Mouse (Mus musculus) liver (tissue): ENCODE results near the gene Dner.

Source experiments
- DNase-seq: peaks from one replicate; pipeline ENCODE4 v3.0.0-alpha.2; 2020; ENCODE audit warnings: mixed read lengths

The Dner gene

GRCm38 (mm10) chr1:84695517-84696411 lies at the start of gene Dner:
TSS of gene Dner (minus strand) at chr1:84696221.
- DNase-seq: peak; percentile 75

GRCm38 (mm10) chr1:84742156-84742555 lies 46.1 kb upstream of the Dner start:
- no peak for DNase-seq

DNA sequence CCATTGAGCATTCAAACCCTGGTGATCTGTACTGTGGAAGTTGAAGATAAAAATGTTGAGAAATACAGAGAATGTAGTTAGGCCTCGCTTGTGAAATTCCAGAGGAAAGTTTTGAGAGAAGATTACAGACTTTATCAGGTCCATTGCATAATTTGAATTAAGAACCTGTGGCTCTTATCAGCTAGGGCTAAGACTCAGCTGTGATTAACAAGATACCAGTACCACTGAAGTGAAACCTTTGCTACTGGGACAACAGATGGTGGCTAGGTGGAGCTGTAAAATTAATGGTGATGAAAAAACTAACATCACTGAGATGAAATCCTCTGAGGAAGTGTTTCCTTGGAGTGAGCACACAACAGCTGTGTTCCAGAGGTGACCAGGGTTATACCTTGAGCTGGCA lies 44.1 kb upstream of the Dner start:
- DNase-seq: no peak

DNA sequence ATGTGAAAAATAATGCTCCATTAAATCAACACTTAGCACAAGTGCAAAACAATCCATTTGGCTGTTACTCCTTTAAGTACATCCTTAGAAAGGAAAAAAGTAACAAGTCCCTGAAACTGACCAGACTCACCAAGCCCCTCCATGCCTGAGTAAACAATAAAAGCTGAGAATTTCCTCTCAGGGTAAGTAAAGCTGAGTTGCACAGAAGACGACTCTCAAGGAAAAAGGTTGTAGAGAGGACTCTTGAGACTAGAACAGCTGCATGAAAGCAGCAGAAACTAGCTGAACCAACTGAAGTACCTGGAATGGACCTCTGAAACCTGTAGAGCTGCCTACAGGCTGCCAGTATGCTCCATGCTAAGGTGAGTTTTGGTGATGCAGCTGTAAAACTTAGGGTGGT lies 41.1 kb upstream of the Dner start:
- no peak for DNase-seq

GRCm38 (mm10) chr1:84733799-84734198 lies 37.8 kb upstream of the Dner start:
- no peak for DNase-seq

GRCm38 (mm10) chr1:84731763-84732162 lies 35.7 kb upstream of the Dner start:
- DNase-seq: no peak

DNA sequence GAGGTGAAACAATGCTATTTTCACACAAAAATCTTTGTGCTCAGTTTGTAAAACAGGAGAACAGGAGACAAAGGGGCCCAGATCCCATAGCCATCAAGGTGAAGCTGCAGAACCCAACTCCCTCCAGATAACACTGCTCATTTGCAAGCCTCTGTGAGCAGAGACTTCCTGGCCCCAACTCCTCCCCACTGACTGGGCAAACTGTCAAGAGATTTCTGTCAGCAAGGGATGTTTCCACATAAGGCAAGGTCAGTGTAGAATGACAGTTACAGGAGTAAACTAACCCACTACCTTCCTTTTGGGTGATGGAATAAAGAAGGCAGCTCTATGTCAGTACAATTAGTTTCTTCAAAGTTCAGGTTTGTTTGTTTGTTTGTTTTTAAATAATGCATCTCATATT lies 26.8 kb upstream of the Dner start:
- DNase-seq: no peak

DNA sequence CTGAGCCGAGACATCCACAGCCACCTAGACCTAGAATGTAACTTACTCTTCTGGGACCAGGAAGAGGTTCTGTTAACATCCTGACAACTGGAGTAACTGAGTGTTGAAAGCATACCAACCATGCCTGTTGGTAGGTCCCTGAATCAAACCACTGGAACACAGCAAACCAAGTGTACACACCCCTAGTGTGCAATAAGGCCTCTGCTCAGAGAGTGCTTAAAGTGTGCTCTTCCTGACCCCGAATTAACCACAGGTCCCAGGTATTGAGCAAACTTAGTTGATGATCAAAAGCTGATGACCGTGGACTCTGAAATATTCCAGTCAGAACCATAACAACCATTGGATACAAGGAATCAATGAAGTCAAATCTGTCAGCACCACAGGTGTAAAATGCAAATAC lies 26.4 kb upstream of the Dner start:
- DNase-seq: no peak

DNA sequence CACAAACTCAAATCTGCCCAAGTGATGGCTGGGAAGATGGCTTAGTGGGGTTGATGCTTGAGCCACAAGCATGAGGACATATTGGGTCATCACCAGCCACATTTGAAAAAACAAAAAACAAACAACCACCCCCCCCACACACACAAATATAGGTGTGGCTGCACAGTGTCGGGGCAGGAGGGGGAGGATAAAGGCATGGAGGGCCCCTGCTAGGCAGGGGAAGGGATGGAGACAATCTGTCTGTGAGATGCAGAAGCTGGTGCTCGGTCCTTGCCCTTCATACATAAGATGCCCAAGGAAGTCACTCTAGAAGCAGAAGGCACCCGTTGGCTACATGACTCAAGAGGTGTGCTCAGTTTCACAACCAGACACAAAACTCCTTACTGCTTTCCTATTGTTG lies 25.9 kb upstream of the Dner start:
- DNase-seq: no peak

DNA sequence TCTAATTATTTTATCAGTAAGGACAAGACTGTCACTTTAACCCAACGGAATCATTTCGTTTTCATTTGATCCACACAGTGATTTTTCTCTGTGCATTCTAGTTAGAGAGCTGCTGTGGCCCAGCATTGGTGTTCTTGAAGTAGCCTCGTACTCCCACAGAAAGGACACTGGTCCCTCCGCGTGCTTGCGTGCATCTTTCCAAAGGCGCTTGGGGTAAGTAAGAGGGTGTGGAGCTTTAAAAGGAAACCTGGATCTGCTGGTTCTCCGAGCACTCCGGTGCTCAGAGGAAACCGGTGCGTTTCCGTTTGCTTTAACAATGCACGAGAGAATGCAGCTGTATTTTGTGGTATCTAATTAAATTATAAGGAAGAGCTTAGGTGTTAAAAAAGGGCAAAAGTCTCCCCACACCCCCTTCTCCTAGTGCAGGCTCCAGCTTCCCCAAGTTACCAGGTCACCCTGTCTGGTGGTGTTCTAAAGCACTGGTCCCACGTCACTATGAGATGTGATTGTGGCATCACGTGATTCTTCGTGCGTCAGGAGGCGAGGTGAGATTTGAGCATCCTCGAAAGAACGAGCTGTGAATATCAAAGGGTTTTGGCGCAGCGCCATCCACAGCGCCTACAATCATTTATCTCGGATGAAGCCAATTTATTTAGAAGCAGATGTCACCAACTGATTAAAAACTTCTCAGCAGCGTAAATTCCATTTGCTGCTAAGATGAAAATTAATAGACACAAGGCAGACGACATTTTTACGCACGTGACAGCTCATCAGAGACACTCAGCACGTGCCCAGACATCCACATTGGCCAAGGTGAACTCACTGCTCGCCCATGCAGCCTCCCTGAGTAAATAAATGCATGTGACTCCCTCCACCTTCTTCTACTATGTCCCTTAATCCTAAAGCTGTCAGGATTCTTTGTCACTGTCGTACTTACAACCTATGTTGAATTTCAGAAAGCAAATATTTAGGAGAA lies 14.1 kb upstream of the Dner start:
- no peak for DNase-seq

- DNase-seq: no peak
Observed at GRCm38 (mm10) chr1:84709406-84709805, 13.4 kb upstream of the Dner start.

DNA sequence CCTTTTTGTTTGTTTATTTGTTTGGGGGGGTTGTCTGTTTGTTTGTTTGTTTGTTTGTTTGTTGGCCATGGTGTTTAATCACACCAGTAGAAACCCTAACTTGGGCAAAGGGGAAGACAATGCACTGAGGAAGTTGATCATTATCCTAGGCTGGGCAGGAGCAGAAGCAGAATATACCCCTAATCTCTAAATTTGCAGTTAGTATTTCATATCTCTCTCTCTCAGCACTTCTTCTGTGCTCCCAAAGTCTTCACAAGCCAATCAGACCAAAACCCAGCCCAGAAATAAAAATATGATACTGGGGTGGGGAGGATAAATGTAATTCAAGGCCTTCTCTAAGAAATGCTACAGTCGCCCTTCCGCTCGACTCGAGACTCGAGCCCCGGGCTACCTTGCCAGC lies 4.2 kb upstream of the Dner start:
- DNase-seq: no peak

- peak; percentile 49 for DNase-seq
Observed at GRCm38 (mm10) chr1:84697136-84697535, 1.1 kb upstream of the Dner start.

- DNase-seq: no peak
Observed at GRCm38 (mm10) chr1:84694688-84695474, 1.1 kb downstream of the Dner start.

- DNase-seq: no peak
Observed at GRCm38 (mm10) chr1:84677910-84678309, 18.1 kb downstream of the Dner start.

- no peak for DNase-seq
Observed at GRCm38 (mm10) chr1:84668100-84668846, 27.7 kb downstream of the Dner start.

DNA sequence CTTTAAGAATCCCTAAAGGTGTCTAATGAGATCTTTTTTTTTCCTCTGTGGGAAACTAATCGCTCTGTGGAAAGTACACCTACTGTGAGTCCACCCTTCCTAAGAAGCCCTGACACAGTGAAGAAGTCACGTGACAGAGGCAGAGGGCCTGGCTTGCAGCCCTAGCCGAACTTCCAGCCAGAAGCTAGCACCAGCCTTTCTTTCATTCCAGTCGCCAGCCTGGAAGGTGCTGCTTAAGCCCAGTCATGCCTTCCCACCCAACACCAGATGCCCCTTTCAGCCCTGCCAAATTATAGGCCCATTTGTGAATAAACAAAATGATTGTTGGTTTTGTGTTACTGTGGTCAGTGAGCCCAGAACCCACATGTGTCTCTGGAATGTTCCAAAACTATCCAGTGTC lies 28.4 kb downstream of the Dner start:
- no peak for DNase-seq

GRCm38 (mm10) chr1:84664377-84665118 lies 31.5 kb downstream of the Dner start:
- DNase-seq: no peak

DNA sequence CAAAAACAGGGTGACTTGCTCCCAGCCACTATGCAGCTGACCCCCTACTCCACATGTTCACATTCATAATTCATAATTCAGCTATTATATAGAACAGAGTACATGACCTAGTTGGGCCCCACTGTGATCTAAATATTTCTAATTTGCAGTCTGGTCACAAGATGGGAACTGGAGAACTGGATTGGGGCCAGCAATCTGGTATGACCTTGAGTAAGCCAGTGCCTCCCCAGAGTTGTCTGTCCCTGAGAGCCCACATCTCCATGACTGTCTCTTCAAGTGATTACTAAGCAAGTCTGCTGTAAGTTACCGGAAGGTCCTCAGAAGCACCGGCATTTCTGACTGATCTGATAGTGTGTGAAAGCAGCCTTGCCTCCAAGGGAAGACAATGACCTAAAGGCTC lies 49.2 kb downstream of the Dner start:
- no peak for DNase-seq

DNA sequence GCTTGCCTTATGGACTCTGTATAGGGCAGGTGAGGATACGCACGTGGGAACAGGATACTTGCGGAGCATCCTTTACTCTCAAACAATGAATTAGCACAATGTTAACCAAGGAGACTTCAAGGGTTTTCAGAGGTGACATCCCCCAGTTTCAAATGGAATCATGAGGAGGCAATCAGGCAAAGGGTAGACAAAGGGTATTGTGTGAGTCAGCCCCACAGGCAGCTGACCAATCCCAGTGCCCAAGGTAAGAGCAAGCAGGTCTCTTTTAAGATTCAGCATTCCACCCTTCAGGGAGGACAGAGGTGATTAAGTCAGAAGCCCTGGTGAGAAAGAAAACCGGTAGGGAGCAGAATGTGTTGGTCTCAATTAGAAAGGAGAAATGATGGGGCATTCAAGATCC lies 55.6 kb downstream of the Dner start:
- no peak for DNase-seq

DNA sequence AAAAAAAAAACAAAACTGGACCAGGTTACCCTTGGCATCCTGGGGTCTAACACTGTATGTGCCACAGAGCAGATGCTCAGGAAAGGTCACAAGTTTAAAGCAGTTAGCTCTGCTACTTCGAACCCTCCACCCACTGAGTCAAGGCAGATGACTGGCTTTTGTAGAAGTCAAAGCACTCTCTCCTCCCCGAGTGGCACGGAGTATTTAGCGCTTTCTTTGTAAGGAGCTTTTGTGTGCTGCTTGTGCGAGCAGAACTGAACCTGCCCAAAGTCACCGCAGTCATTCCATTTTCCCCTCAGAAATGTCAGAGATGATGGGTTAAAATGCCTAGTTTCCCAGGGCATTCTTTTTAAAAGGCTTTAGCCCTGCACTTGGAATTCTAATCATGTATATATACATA lies 59.1 kb downstream of the Dner start:
- no peak for DNase-seq
